Mouse (Mus musculus) ES-Bruce4 (cell line): ENCODE data around the gene Dpp9.

Source experiments
- CTCF ChIP-seq: IDR thresholded peaks from one replicate; pipeline ENCODE4 v1.8.1; 2011; ENCODE audit warnings: low read depth, low read length
- POLR2A ChIP-seq: IDR thresholded peaks from one replicate; pipeline ENCODE4 v1.8.1; 2011; ENCODE audit warnings: low read length; ENCODE audit not compliant: insufficient read depth

DNA sequence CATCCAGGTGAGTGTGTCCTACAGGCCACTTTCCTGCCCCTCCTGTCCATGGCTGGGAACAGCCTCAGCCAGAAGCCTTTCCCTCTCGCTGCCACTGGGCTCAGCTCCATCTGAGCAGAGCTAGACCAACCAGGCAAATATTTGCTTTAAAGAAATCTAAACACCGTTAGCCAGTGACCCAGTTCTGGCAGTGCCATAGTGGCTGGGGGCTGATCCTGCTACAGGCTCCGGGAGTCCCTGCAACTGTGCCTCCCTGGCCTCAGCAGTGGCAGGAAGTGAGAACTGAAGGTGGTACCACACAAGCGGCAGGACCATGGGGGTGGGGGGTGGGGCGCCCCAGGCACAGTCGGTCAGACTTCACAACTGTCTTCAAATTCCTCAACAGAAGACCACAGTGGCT lies 6.0 kb downstream of the Dpp9 start:
- TF ChIP-seq CTCF (no peak), POLR2A (no peak)
